19 mouse cellular contexts compared by ENCODE assay signal in the genomic region with DNA sequence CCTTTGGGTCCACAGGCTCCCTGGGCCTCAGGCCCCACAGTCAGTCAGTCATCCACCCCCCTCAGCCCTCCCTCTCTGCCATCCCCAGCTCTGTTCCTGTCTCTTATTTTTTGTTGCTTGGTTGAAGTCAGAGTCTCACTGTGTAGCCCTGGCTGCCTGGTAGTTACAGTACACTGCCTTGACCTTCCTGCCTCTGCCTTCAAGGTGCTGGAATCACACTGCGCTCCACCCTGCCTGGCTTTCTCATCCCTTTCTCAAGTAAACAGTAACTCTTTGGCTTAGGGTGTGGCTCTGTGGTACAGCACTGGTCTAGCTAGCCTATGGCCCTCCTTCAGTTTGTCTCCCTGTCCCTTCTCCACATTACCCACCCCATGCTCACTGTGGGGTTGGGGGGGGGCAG. TPM values are rescaled to one million over a fixed set of nuclear protein-coding genes. Genes with fewer than 3 reads are reported as not detected.
DNase-seq lines count a peak whose midpoint lies in the region; ATAC-seq and TF ChIP-seq lines count a peak whose summit lies in the region.
"Had no signal": no experiment of that assay in that cellular context is flagged by ENCODE, and none has a peak within 500 bp of the region (broad histone marks: within the 10 kb centered on the region; RNA-seq: fewer than 3 reads in every experiment).

No protein-coding gene starts in this region.

- WGBS in intestine, embryonic 15.5 days: 92% methylated on average over 1 of the region's 1 CpGs
- WGBS in intestine, postnatal 0 days: 86% methylated on average over 1 of the region's 1 CpGs
- WGBS in spleen, adult 2 months: 96% methylated on average over 1 of the region's 1 CpGs
- 94% methylated on average over 1 of the region's 1 CpGs for WGBS in liver, postnatal 0 days (ENCODE audit: insufficient replicate concordance)

- no peaks in the 10 kb centered on the region for H3K9me3 ChIP-seq in intestine, embryonic 15.5 days
- no peaks in the 10 kb centered on the region for H3K9me3 ChIP-seq in intestine, postnatal 0 days (ENCODE audit: control insufficient read depth)
- H3K9me3 ChIP-seq in liver, postnatal 0 days (ENCODE audit: low read length): no peaks in the 10 kb centered on the region
- H3K9me3 ChIP-seq: megakaryocyte, embryonic 14.5 days; midbrain, embryonic 15.5 days had no signal

- TF ChIP-seq CTCF in intestine, postnatal 0 days (IDR thresholded peaks at IDR 0.05; ENCODE audit: low read depth): no peak
- TF ChIP-seq CTCF in spleen, adult 2 months (IDR thresholded peaks at IDR 0.05; ENCODE audit: extremely low read depth, insufficient read depth, insufficient read length, insufficient replicate concordance): no peak
- no peak for TF ChIP-seq CTCF in bone marrow macrophage, adult 2 months (IDR thresholded peaks at IDR 0.05; ENCODE audit: low read depth, low read length)
- no peak for TF ChIP-seq CTCF in liver, postnatal 0 days (IDR thresholded peaks at IDR 0.05; ENCODE audit: low read depth)

- H3K27me3 ChIP-seq in intestine, embryonic 15.5 days (replicated peaks): no peaks in the 10 kb centered on the region
- no peaks in the 10 kb centered on the region for H3K27me3 ChIP-seq in intestine, postnatal 0 days (replicated peaks; ENCODE audit: control insufficient read depth, insufficient read depth, low read length)
- H3K27me3 ChIP-seq in spleen, adult 2 months (ENCODE audit: control insufficient read depth, insufficient read depth, low read length): no peaks in the 10 kb centered on the region
- no peaks in the 10 kb centered on the region for H3K27me3 ChIP-seq in liver, postnatal 0 days (ENCODE audit: insufficient read depth, low read length)

- H3K4me2 ChIP-seq in intestine, embryonic 15.5 days (replicated peaks): no peak overlapping the region
- no peak overlapping the region for H3K4me2 ChIP-seq in intestine, postnatal 0 days (replicated peaks; ENCODE audit: low read depth)
- H3K4me2 ChIP-seq in liver, postnatal 0 days (ENCODE audit: low read depth, low read length): no peak overlapping the region
- H3K4me2 ChIP-seq: midbrain, embryonic 15.5 days had no signal

- TF ChIP-seq POLR2A in spleen, adult 2 months (IDR thresholded peaks at IDR 0.05; ENCODE audit: low read depth, low read length): no peak
- TF ChIP-seq POLR2A in bone marrow macrophage, adult 2 months (IDR thresholded peaks at IDR 0.05; ENCODE audit: borderline replicate concordance, low read depth, low read length): 0 out of 2 replicates have a peak, but pooled peaks have one; percentile 5

- no peak for DNase-seq in spleen, adult 2 months (ENCODE audit: low read depth in 1 of 2, low spot score in 2 of 2)
- DNase-seq in spleen, postnatal 14 days (ENCODE audit: low spot score in 2 of 2): no peak
- no peak for DNase-seq in liver, postnatal 0 days
- no peak for DNase-seq in cerebellum, adult 8-10 months
- DNase-seq: adrenal gland, postnatal 36 days; cerebellum, adult 9-10 months; left cerebral cortex, postnatal 4 days; liver; lung, postnatal 14 days; right cerebral cortex, postnatal 14 days had no signal

- H3K36me3 ChIP-seq in intestine, embryonic 15.5 days: no peaks in the 10 kb centered on the region
- no peaks in the 10 kb centered on the region for H3K36me3 ChIP-seq in intestine, postnatal 0 days (ENCODE audit: control insufficient read depth, insufficient read depth)
- no peaks in the 10 kb centered on the region for H3K36me3 ChIP-seq in spleen, adult 2 months (ENCODE audit: control insufficient read depth, insufficient read depth, low read length)
- no peaks in the 10 kb centered on the region for H3K36me3 ChIP-seq in liver, postnatal 0 days (replicated peaks; ENCODE audit: insufficient read depth, low read length)
- H3K36me3 ChIP-seq: midbrain, embryonic 15.5 days had no signal

- no peak overlapping the region for H3K4me3 ChIP-seq in intestine, embryonic 15.5 days (replicated peaks)
- no peak overlapping the region for H3K4me3 ChIP-seq in intestine, postnatal 0 days (ENCODE audit: low read depth, low read length)
- no peak overlapping the region for H3K4me3 ChIP-seq in spleen, adult 2 months (ENCODE audit: extremely low read depth, insufficient read depth, insufficient read length)
- H3K4me3 ChIP-seq in bone marrow macrophage, adult 2 months (ENCODE audit: insufficient read depth, low read length): no peak overlapping the region
- no peak overlapping the region for H3K4me3 ChIP-seq in liver, postnatal 0 days (ENCODE audit: low read depth, low read length)
- H3K4me3 ChIP-seq: left cerebral cortex, adult 2 months; megakaryocyte, embryonic 14.5 days; midbrain, embryonic 15.5 days had no signal

- ATAC-seq in intestine, embryonic 15.5 days: no peak
- ATAC-seq in intestine, postnatal 0 days: no peak
- ATAC-seq in liver, postnatal 0 days: no peak
- ATAC-seq: forebrain, embryonic 16.5 days; midbrain, embryonic 15.5 days had no signal

- TF ChIP-seq EP300 in liver, postnatal 0 days (IDR thresholded peaks at IDR 0.05; ENCODE audit: low read depth): no peak

- H3K4me1 ChIP-seq in intestine, embryonic 15.5 days (replicated peaks): peaks cover 26% of the 10 kb centered on the region
- peaks cover 9% of the 10 kb centered on the region for H3K4me1 ChIP-seq in intestine, postnatal 0 days (replicated peaks; ENCODE audit: control insufficient read depth, insufficient read depth, low read length)
- no peaks in the 10 kb centered on the region for H3K4me1 ChIP-seq in spleen, adult 2 months (ENCODE audit: control insufficient read depth, insufficient read depth, insufficient read length)
- H3K4me1 ChIP-seq in bone marrow macrophage, adult 2 months (ENCODE audit: control insufficient read depth, insufficient read depth, low read length): peaks cover 67% of the 10 kb centered on the region
- H3K4me1 ChIP-seq in liver, postnatal 0 days (ENCODE audit: insufficient read depth): peaks cover 31% of the 10 kb centered on the region

- H3K9ac ChIP-seq in intestine, embryonic 15.5 days: 0 out of 2 replicates have a peak overlapping the region, but pooled peaks have one; percentile 8
- no peak overlapping the region for H3K9ac ChIP-seq in intestine, postnatal 0 days (ENCODE audit: low read depth, low read length)
- no peak overlapping the region for H3K9ac ChIP-seq in liver, postnatal 0 days (replicated peaks)
- H3K9ac ChIP-seq: midbrain, embryonic 15.5 days had no signal

- H3K27ac ChIP-seq in intestine, embryonic 15.5 days: no peak overlapping the region
- no peak overlapping the region; the same call in 1 of the 2 replicates for H3K27ac ChIP-seq in intestine, postnatal 0 days (ENCODE audit: low read depth, low read length)
- 0 out of 2 replicates have a peak overlapping the region, but pooled peaks have one; percentile 53 for H3K27ac ChIP-seq in spleen, adult 2 months (ENCODE audit: insufficient read depth, low read length)
- peak overlapping the region; percentile 84 for H3K27ac ChIP-seq in bone marrow macrophage, adult 2 months (ENCODE audit: insufficient read depth, low read depth, low read length)
- no peak overlapping the region for H3K27ac ChIP-seq in liver, postnatal 0 days (ENCODE audit: low read depth)
- H3K27ac ChIP-seq: kidney, postnatal 0 days; left cerebral cortex, adult 2 months; midbrain, embryonic 15.5 days; stomach, postnatal 0 days had no signal

RNA-seq across cellular contexts. Expression of a gene that starts 4.3 kb away (rescaled TPM):
- 0.33 and 0.54 TPM in 2 replicates for polyA plus RNA-seq in intestine, embryonic 15.5 days (2015; fragmentation: Nextera tagmentation; extraction: Ambion mirVana)
- 1.6 and 1.8 TPM in 2 replicates for polyA plus RNA-seq in intestine, postnatal 0 days (2015; fragmentation: Nextera tagmentation; extraction: Ambion mirVana)
- 4.6 and 4.9 TPM in 2 replicates for polyA plus RNA-seq in spleen, adult 2 months (2012; rRNA removed)
- polyA plus RNA-seq in bone marrow macrophage, adult 2 months (2012; ENCODE audit: insufficient read depth, insufficient read length, missing spikeins): 20.8 and 23.9 TPM in 2 replicates
- polyA plus RNA-seq in liver, postnatal 0 days (2015; fragmentation: Nextera tagmentation; extraction: Ambion mirVana): 0.46 and 0.83 TPM in 2 replicates

RNA-seq across cellular contexts. Expression of a gene that starts 5.8 kb away (rescaled TPM):
- 6.6 and 7.0 TPM in 2 replicates for polyA plus RNA-seq in intestine, embryonic 15.5 days (2015; fragmentation: Nextera tagmentation; extraction: Ambion mirVana)
- polyA plus RNA-seq in intestine, postnatal 0 days (2015; fragmentation: Nextera tagmentation; extraction: Ambion mirVana): 6.6 and 7.2 TPM in 2 replicates
- 23.9 and 26.6 TPM in 2 replicates for polyA plus RNA-seq in spleen, adult 2 months (2012; rRNA removed)
- polyA plus RNA-seq in bone marrow macrophage, adult 2 months (2012; ENCODE audit: insufficient read depth, insufficient read length, missing spikeins): 97.6 and 101 TPM in 2 replicates
- 2.8 and 3.6 TPM in 2 replicates for polyA plus RNA-seq in liver, postnatal 0 days (2015; fragmentation: Nextera tagmentation; extraction: Ambion mirVana)

RNA-seq across cellular contexts. Expression of a gene that starts 6.0 kb away (rescaled TPM):
- 2.6 and 3.1 TPM in 2 replicates for polyA plus RNA-seq in intestine, embryonic 15.5 days (2015; fragmentation: Nextera tagmentation; extraction: Ambion mirVana)
- 4.1 and 4.8 TPM in 2 replicates for polyA plus RNA-seq in intestine, postnatal 0 days (2015; fragmentation: Nextera tagmentation; extraction: Ambion mirVana)
- 4.8 and 5.0 TPM in 2 replicates for polyA plus RNA-seq in spleen, adult 2 months (2012; rRNA removed)
- polyA plus RNA-seq in bone marrow macrophage, adult 2 months (2012; ENCODE audit: insufficient read depth, insufficient read length, missing spikeins): 43.9 and 59.4 TPM in 2 replicates
- 1.1 and 1.4 TPM in 2 replicates for polyA plus RNA-seq in liver, postnatal 0 days (2015; fragmentation: Nextera tagmentation; extraction: Ambion mirVana)

RNA-seq across cellular contexts. Expression of a gene that starts 8.0 kb away (rescaled TPM):
- 62.1 and 63.9 TPM in 2 replicates for polyA plus RNA-seq in intestine, embryonic 15.5 days (2015; fragmentation: Nextera tagmentation; extraction: Ambion mirVana)
- polyA plus RNA-seq in intestine, postnatal 0 days (2015; fragmentation: Nextera tagmentation; extraction: Ambion mirVana): 26.7 and 27.6 TPM in 2 replicates
- 32.6 and 36.1 TPM in 2 replicates for polyA plus RNA-seq in spleen, adult 2 months (2012; rRNA removed)
- 120 and 131 TPM in 2 replicates for polyA plus RNA-seq in bone marrow macrophage, adult 2 months (2012; ENCODE audit: insufficient read depth, insufficient read length, missing spikeins)
- 14.5 and 15.2 TPM in 2 replicates for polyA plus RNA-seq in liver, postnatal 0 days (2015; fragmentation: Nextera tagmentation; extraction: Ambion mirVana)

RNA-seq across cellular contexts. Expression of a gene that starts 17.7 kb away (rescaled TPM):
- polyA plus RNA-seq in intestine, embryonic 15.5 days (2015; fragmentation: Nextera tagmentation; extraction: Ambion mirVana): 517 and 559 TPM in 2 replicates
- 279 and 291 TPM in 2 replicates for polyA plus RNA-seq in intestine, postnatal 0 days (2015; fragmentation: Nextera tagmentation; extraction: Ambion mirVana)
- polyA plus RNA-seq in spleen, adult 2 months (2012; rRNA removed): 172 and 196 TPM in 2 replicates
- polyA plus RNA-seq in bone marrow macrophage, adult 2 months (2012; ENCODE audit: insufficient read depth, insufficient read length, missing spikeins): 303 and 319 TPM in 2 replicates
- 199 and 203 TPM in 2 replicates for polyA plus RNA-seq in liver, postnatal 0 days (2015; fragmentation: Nextera tagmentation; extraction: Ambion mirVana)

Comparison
In these comparisons a context has a peak if more than half of its experiments do, and no peak if none do; other contexts are left out.
1. H3K27ac ChIP-seq: peak in spleen, adult 2 months (single experiment) and bone marrow macrophage, adult 2 months (single experiment); none in intestine, embryonic 15.5 days (single experiment), intestine, postnatal 0 days (single experiment) and liver, postnatal 0 days (single experiment).